Mouse (Mus musculus) left cerebral cortex, adult 2 months (tissue): ENCODE measurements at regions not wholly inside any gene's neighbourhood (a gene's known extent, or its start where the extent isn't known, plus 50 kb on each side); places are given as distances from the start of the nearest gene placed in this dataset.
A peak's percentile ranks its signal among the peaks of the same experiment; 100 is the strongest.

Experiments used
- DNase-seq, 2 experiments: peaks; one replicate each; pipeline ENCODE4 v3.0.0; 2021 to 2022; ENCODE audit warnings: low spot score in 2 of 2, mixed read lengths in 1 of 2; ENCODE audit errors: extremely low spot score in 1 of 2
- H3K27ac ChIP-seq: fragments of 200-600 bp; 2 replicates; pipeline ENCODE4 v1.8.1; 2022
- H3K4me3 ChIP-seq: fragments of 200-600 bp; 2 replicates; pipeline ENCODE4 v1.8.1; 2022
- CTCF ChIP-seq: fragments of 200-600 bp; IDR thresholded peaks from 2 replicates; pipeline ENCODE4 v1.8.1; 2022; ENCODE audit warnings: antibody characterized with exemption, mild to moderate bottlenecking, moderate library complexity
- intact Hi-C: fragments of 180-260 bp; cut with DNase I; formaldehyde crosslinking; loops from one replicate; pipeline ENCODE4 v1.15.1; 2025

- DNase-seq = no peak
- H3K4me3 ChIP-seq = no peak overlapping the region
- H3K27ac ChIP-seq = no peak overlapping the region
- intact Hi-C loops = no loop called here
- no peak for TF ChIP-seq CTCF
Measured at GRCm38 (mm10) chr8:115626396-115627136, 81.0 kb downstream of the Maf start.

GRCm38 (mm10) chr8:115625072-115625471 lies 82.5 kb downstream of the Maf start:
- no peak for DNase-seq
- intact Hi-C loops = no loop called here
- TF ChIP-seq CTCF = no peak

GRCm38 (mm10) chr8:115618049-115618760 lies 89.4 kb downstream of the Maf start:
- intact Hi-C loops = no loop called here
- peak in 1 of 2 experiments; percentile 38 for DNase-seq
- H3K27ac ChIP-seq = no peak overlapping the region
- TF ChIP-seq CTCF = no peak
- no peak overlapping the region for H3K4me3 ChIP-seq

More at GRCm38 (mm10) chr8:115625072-115625471, 82.5 kb downstream of the Maf start:
- no peak overlapping the region for H3K27ac ChIP-seq
- no peak overlapping the region for H3K4me3 ChIP-seq

- Histone ChIP-seq H3K4me3 (no peak overlapping the region), H3K27ac (no peak overlapping the region)
- intact Hi-C loops = no loop called here
- DNase-seq = no peak
- TF ChIP-seq CTCF = no peak
Measured at GRCm38 (mm10) chr8:115616871-115617605, 90.6 kb downstream of the Maf start.

GRCm38 (mm10) chr8:115613946-115614584 lies 93.5 kb downstream of the Maf start:
- intact Hi-C loops = no loop called here
- Histone ChIP-seq H3K4me3 (no peak overlapping the region), H3K27ac (peak overlapping the region; percentile 6; the same call in 1 of the 2 replicates)
- no peak for TF ChIP-seq CTCF
- no peak for DNase-seq

GRCm38 (mm10) chr8:115612119-115612518 lies 95.5 kb downstream of the Maf start:
- DNase-seq = no peak
- Histone ChIP-seq H3K4me3 (no peak overlapping the region), H3K27ac (no peak overlapping the region)
- intact Hi-C loops = no loop called here
- TF ChIP-seq CTCF = no peak

GRCm38 (mm10) chr8:115599771-115600170 lies 107.8 kb downstream of the Maf start:
- no peak overlapping the region for H3K4me3 ChIP-seq
- no peak overlapping the region for H3K27ac ChIP-seq
- no peak for TF ChIP-seq CTCF
- intact Hi-C loops = no loop called here
- no peak for DNase-seq

GRCm38 (mm10) chr8:115597226-115597953 lies 110.2 kb downstream of the Maf start:
- no peak for DNase-seq
- intact Hi-C loops = no loop called here
- Histone ChIP-seq H3K27ac (peak overlapping the region; percentile 47; the same call in 1 of the 2 replicates), H3K4me3 (no peak overlapping the region)
- TF ChIP-seq CTCF = no peak

GRCm38 (mm10) chr8:115589721-115590120 lies 117.9 kb downstream of the Maf start:
- no peak overlapping the region for H3K27ac ChIP-seq
- H3K4me3 ChIP-seq = no peak overlapping the region
- DNase-seq = no peak
- intact Hi-C loops = no loop called here
- no peak for TF ChIP-seq CTCF

GRCm38 (mm10) chr8:115589076-115589475 lies 118.5 kb downstream of the Maf start:
- intact Hi-C loops = no loop called here
- no peak overlapping the region for H3K4me3 ChIP-seq
- TF ChIP-seq CTCF = no peak
- H3K27ac ChIP-seq = no peak overlapping the region
- no peak for DNase-seq

GRCm38 (mm10) chr8:115584311-115584907 lies 123.2 kb downstream of the Maf start:
- no peak for DNase-seq
- TF ChIP-seq CTCF = no peak
- Histone ChIP-seq H3K27ac (no peak overlapping the region), H3K4me3 (no peak overlapping the region)
- intact Hi-C loops = no loop called here
